Mouse (Mus musculus) bone marrow, adult 2 months (tissue): ENCODE measurements around the gene Mmab.

ENCODE experiments used
- CTCF ChIP-seq: fragments of 200-500 bp; IDR thresholded peaks from 2 replicates; pipeline ENCODE4 v1.5.1; 2011; ENCODE audit warnings: low read length, control low read depth; ENCODE audit not compliant: control insufficient read depth, insufficient read depth
- POLR2A ChIP-seq: fragments of 200-500 bp; IDR thresholded peaks from 2 replicates; pipeline ENCODE4 v1.6.1; 2011; ENCODE audit warnings: low read depth, mild to moderate bottlenecking, control low read depth, low read length, borderline replicate concordance; ENCODE audit not compliant: control insufficient read depth

DNA sequence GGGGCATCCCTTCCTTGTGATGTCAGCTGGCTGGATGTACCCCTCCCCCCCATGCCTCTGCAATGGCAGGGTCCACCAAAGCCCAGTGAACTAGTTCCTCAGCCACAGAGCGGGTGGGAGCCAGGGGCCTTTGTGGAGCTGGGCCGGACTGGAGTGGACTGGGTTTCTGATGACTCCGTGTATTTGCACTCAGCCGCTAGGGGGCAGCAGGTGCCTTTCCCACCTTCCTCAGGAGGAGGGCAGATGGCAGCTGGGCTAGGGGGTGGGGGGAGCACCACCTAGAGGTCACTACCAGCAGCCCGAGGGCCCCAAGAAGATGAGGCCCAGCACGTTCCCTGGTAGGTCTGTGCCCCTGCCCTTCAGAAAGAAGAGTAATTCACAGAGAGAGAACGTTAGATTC, 17.4 kb upstream of the Mmab start:
- TF ChIP-seq CTCF: peak; percentile 91
- no peak for TF ChIP-seq POLR2A
